Mouse (Mus musculus) liver, embryonic 15.5 days (tissue): ENCODE results near the gene Arsb. TPM values are rescaled to one million over a fixed set of nuclear protein-coding genes. Genes with fewer than 3 reads are reported as not detected.
"Not testable (repeated sequence)": the region's sequence is repeated elsewhere in the genome, so short reads cannot be mapped to it uniquely, and the experiment has no call there.

Experiments
- ATAC-seq: fragments of 200-750 bp; cut with Nextera tagmentation; 2 replicates; pipeline ENCODE4 v1.8.0; 2017; ENCODE audit warnings: moderate number of reproducible peaks, mild to moderate bottlenecking, moderate library complexity; ENCODE audit not compliant: insufficient read depth
- H3K27ac ChIP-seq: fragments of 300-500 bp; sonication (generic); replicated peaks from 2 replicates; pipeline ENCODE4 v1.5.1; 2015; ENCODE audit warnings: mild to moderate bottlenecking, inconsistent platforms
- H3K27me3 ChIP-seq: fragments of 300-500 bp; sonication (generic); 2 replicates; pipeline ENCODE4 v1.6.1; 2015; ENCODE audit warnings: mild to moderate bottlenecking, inconsistent platforms
- H3K36me3 ChIP-seq: fragments of 300-500 bp; sonication (generic); replicated peaks from 2 replicates; pipeline ENCODE4 v1.6.1; 2015; ENCODE audit warnings: moderate library complexity, mild to moderate bottlenecking, inconsistent platforms
- H3K4me1 ChIP-seq: fragments of 300-500 bp; sonication (generic); replicated peaks from 2 replicates; pipeline ENCODE4 v1.6.1; 2015; ENCODE audit warnings: inconsistent platforms
- H3K4me2 ChIP-seq: fragments of 300-500 bp; sonication (generic); 2 replicates; pipeline ENCODE4 v1.6.1; 2015; ENCODE audit warnings: moderate library complexity, mild to moderate bottlenecking, inconsistent platforms
- H3K4me3 ChIP-seq: fragments of 300-500 bp; sonication (generic); replicated peaks from 2 replicates; pipeline ENCODE4 v1.5.1; 2015; ENCODE audit warnings: mild to moderate bottlenecking, inconsistent platforms
- H3K9ac ChIP-seq: fragments of 300-500 bp; sonication (generic); 2 replicates; pipeline ENCODE4 v1.6.1; 2015; ENCODE audit warnings: moderate library complexity, mild to moderate bottlenecking, inconsistent platforms
- H3K9me3 ChIP-seq: fragments of 300-500 bp; sonication (generic); replicated peaks from 2 replicates; pipeline ENCODE4 v1.6.1; 2016; ENCODE audit warnings: inconsistent platforms
- WGBS: fragments of 180-500 bp; shearing (Covaris S2); methylation state at CpG from one replicate; pipeline ENCODE4 v1.1.7; 2015; ENCODE audit warnings: mixed read lengths; ENCODE audit not compliant: insufficient replicate concordance; 5-methylcytosine and 5-hydroxymethylcytosine counted together
- polyA plus RNA-seq: library from polyadenylated mRNA; unstranded; fragments of >200 nt; fragmentation: Nextera tagmentation; extraction: Ambion mirVana; gene quantifications from 2 replicates; pipeline ENCODE4 v1.2.1, GENCODE M21; 2015

Arsb gene
- polyA plus RNA-seq, 1 experiment from 2014 or later: 4.1 TPM

DNA sequence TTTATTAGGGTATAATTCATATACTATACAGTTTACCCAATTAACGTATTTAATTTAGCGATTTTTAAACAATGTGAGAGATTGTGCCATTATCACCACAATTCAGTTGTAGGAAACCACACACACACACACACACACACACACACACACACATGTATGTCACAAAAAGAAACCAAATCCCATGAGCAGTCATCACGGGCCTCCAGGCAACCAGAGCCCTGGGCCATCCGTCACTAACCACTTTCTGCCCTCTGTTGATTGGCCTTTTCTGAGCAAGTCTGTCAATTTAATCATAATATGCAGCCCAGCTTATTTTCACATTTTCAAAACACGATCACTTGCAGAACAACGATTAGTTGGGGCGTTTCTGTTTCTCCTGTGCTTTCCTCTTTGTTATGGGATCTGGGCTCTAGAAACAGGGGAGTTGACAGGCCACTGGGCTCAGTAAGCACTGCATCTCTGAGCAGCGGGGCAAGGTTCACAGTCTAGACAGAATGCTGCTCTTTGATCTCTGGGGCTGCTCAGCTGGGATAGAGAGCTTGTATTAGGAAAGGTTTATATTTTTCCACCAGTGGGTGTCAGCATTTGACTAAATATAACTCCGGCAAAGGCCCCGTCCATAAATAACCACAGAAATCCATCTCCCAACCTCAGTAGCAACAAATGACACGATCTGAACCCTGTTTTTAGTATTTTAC lies 21.7 kb downstream of the Arsb start:
- Histone ChIP-seq H3K4me2 (no peak overlapping the region), H3K27me3 (no peaks in the 10 kb centered on the region), H3K9ac (no peak overlapping the region), H3K36me3 (no peaks in the 10 kb centered on the region), H3K4me1 (no peaks in the 10 kb centered on the region), H3K27ac (no peak overlapping the region), H3K4me3 (no peak overlapping the region), H3K9me3 (no peaks in the 10 kb centered on the region)
- WGBS: 46% methylated on average over 11 of the region's 11 CpGs
- peak; percentile 54; the same call in 1 of the 2 replicates for ATAC-seq

GRCm38 (mm10) chr13:93793643-93794182 lies 22.3 kb downstream of the Arsb start:
- H3K4me2 ChIP-seq: no peak overlapping the region
- no peak overlapping the region for H3K4me3 ChIP-seq
- WGBS: 70% methylated on average over 10 of the region's 10 CpGs
- 0 out of 2 replicates have a peak, but pooled peaks cover 4% of the 10 kb centered on the region for H3K36me3 ChIP-seq
- no peaks in the 10 kb centered on the region for H3K4me1 ChIP-seq
- H3K9ac ChIP-seq: no peak overlapping the region
- ATAC-seq: no peak
- H3K27ac ChIP-seq: no peak overlapping the region
- H3K27me3 ChIP-seq: no peaks in the 10 kb centered on the region
- no peaks in the 10 kb centered on the region for H3K9me3 ChIP-seq

DNA sequence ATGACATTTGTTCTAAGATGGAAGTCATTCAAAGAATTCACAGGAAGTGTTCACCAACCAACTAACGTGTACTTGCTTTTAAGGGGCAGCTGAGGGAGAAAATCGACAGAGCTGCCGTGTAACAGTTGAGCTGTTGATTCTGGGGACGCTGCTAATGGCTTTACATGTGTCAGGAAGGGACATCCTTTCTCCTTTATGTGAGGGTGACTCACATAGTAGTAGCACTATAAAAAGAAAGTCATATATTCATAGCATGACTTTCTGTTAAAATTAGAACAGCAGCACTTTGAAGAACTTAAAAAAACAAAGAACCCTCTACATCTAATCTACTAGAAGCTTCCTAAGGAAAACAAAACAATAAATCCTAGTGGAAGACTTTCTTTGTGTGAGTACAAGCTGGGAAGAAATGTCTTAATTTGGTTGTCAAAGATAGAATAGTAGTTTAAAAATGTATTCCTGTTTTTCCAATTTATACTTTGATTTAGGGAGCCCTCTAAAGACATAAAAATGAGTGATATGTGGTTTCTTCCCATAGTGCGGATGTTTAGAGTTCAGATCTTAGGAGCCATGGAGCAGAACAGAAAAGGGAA lies 25.7 kb downstream of the Arsb start:
- ATAC-seq: no peak
- H3K4me3 ChIP-seq: no peak overlapping the region
- H3K9me3 ChIP-seq: no peaks in the 10 kb centered on the region
- 0 out of 2 replicates have a peak, but pooled peaks cover 4% of the 10 kb centered on the region for H3K36me3 ChIP-seq
- WGBS: 49% methylated on average over 5 of the region's 5 CpGs
- no peak overlapping the region for H3K4me2 ChIP-seq
- H3K27ac ChIP-seq: no peak overlapping the region
- no peaks in the 10 kb centered on the region for H3K4me1 ChIP-seq
- H3K27me3 ChIP-seq: no peaks in the 10 kb centered on the region
- H3K9ac ChIP-seq: no peak overlapping the region

DNA sequence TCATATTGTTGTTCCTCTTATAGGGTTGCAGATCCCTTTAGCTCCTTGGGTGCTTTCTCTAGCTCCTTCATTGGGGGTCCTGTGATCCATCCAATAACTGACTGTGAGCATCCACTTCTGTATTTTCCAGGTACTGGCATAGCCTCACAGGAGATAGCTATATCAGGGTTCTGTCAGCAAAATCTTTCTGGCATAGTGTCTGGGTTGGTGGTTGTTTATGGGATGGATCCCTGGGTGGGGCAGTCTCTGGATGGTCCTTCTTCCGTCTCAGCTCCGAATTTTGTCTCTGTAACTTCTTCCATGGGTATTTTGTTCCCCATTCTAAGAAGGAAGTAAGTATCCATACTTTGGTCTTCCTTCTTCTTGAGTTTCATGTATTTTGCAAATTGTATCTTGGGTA lies 38.9 kb downstream of the Arsb start:
- not testable (repeated sequence) for H3K4me3 ChIP-seq, H3K9ac ChIP-seq, H3K27me3 ChIP-seq, H3K36me3 ChIP-seq, H3K27ac ChIP-seq, H3K4me2 ChIP-seq, ATAC-seq, H3K9me3 ChIP-seq, H3K4me1 ChIP-seq
- 62% methylated on average over 2 of the region's 2 CpGs for WGBS

DNA sequence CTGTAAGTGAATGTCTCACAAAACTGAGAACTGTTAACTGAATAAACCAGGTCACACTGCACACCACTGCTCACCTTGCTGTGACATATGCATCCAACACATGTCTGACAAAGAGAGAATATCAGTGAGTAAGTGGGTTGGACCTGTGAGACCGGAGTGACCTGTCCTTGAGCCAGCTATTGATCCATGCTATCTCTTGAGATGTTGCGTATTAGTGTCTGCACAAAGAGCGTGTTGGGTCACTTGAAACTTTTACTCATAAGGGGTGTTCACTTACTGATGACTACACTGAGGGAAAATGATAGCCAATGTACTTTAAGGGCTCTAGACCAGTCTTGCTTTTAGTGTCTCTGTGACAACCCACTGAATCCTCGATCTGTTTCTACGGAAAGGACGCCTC lies 42.7 kb downstream of the Arsb start:
- no peaks in the 10 kb centered on the region for H3K9me3 ChIP-seq
- no peaks in the 10 kb centered on the region for H3K27me3 ChIP-seq
- no peak overlapping the region for H3K9ac ChIP-seq
- no peaks in the 10 kb centered on the region for H3K4me1 ChIP-seq
- H3K36me3 ChIP-seq: no peaks in the 10 kb centered on the region
- ATAC-seq: no peak
- no peak overlapping the region for H3K4me2 ChIP-seq
- H3K4me3 ChIP-seq: no peak overlapping the region
- WGBS: 75% methylated on average over 6 of the region's 6 CpGs
- no peak overlapping the region for H3K27ac ChIP-seq

GRCm38 (mm10) chr13:93814676-93815075 lies 43.2 kb downstream of the Arsb start:
- no peaks in the 10 kb centered on the region for H3K9me3 ChIP-seq
- WGBS: 60% methylated on average over 12 of the region's 12 CpGs
- no peak for ATAC-seq
- H3K4me1 ChIP-seq: no peaks in the 10 kb centered on the region
- no peak overlapping the region for H3K4me3 ChIP-seq
- H3K27ac ChIP-seq: no peak overlapping the region
- no peak overlapping the region for H3K4me2 ChIP-seq
- H3K9ac ChIP-seq: no peak overlapping the region
- no peaks in the 10 kb centered on the region for H3K36me3 ChIP-seq
- no peaks in the 10 kb centered on the region for H3K27me3 ChIP-seq

DNA sequence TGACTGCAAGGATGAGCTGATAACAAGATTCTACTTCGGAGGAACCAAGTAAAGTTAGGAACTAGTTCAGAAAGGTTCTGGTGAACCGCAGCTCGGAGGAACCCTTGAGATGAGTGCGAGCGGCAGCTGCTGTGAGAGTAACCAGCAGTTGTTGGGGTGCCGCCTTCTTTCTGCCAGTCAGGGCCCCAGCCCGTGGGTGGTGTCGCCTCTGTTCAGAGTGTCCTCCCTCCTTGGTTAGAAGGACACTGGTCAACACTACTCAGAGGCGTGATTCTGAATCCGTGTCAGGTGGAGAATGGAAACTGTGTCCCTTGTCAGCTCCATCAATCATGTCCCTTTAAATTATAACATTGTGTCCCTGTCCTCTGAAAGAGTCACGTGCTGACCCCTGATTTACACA lies 43.7 kb downstream of the Arsb start:
- Histone ChIP-seq H3K4me2 (no peak overlapping the region), H3K4me3 (no peak overlapping the region), H3K9me3 (no peaks in the 10 kb centered on the region), H3K9ac (no peak overlapping the region), H3K27me3 (no peaks in the 10 kb centered on the region), H3K27ac (no peak overlapping the region), H3K4me1 (no peaks in the 10 kb centered on the region), H3K36me3 (no peaks in the 10 kb centered on the region)
- no peak for ATAC-seq
- 73% methylated on average over 11 of the region's 11 CpGs for WGBS

DNA sequence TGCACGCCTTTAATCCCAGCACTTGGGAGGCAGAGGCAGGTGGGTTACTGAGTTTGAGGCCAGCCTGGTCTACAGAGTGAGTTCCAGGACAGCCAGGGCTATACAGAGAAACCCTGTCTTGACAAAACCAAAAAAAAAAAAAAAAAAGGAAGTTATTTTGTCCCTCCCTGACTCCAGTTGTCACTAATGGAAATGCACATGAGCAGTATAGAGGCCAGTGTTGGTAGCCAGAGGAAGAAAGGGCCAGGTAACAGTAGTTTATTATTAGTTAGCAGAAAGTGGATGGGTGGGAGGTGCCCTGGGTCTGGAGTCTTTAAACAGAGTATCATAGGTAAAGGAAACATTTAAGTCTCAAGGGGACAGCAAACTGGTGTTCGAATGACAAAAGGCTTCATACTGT lies 44.7 kb downstream of the Arsb start:
- ATAC-seq: no peak
- 65% methylated on average over 2 of the region's 2 CpGs for WGBS

DNA sequence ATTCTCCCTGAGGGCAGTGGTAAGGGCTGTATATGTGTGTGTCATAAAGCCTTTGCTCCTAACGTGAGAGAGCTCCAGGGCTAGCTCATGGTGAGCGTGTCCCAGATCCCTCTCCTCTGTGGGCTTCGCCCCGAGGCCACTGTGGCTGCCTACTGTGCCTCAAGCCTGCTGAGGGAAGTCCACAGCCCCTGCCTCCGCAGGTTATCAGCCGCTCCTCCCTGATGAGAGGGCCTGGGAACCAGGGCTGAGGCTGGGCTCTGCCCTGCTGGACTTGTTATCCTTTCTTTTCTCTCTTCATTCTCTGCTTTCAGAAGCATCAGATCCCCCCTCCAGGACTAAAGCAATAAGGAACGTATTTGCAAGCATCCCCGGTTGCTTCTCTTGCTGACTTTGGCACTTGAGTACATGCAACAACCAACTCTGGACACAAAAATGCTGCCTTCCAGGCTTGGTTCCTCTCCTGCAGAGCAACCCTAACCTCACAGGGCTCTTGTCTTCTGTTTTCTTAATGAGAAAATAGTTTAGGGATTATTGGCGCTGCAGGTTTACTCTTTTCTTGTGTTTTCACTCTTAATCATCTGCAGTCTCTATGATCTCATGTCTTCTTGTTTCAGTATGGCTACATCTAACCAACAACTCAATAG lies 45.4 kb downstream of the Arsb start:
- Histone ChIP-seq H3K27ac (no peak overlapping the region), H3K9ac (no peak overlapping the region), H3K27me3 (no peaks in the 10 kb centered on the region), H3K36me3 (no peaks in the 10 kb centered on the region), H3K4me3 (no peak overlapping the region), H3K9me3 (no peaks in the 10 kb centered on the region), H3K4me1 (no peaks in the 10 kb centered on the region), H3K4me2 (no peak overlapping the region)
- no peak for ATAC-seq
- 62% methylated on average over 9 of the region's 9 CpGs for WGBS

More for the DNA sequence above, 44.7 kb downstream of the Arsb start:
- H3K9ac ChIP-seq: no peak overlapping the region
- H3K27me3 ChIP-seq: no peaks in the 10 kb centered on the region
- H3K36me3 ChIP-seq: no peaks in the 10 kb centered on the region
- no peaks in the 10 kb centered on the region for H3K9me3 ChIP-seq
- H3K4me3 ChIP-seq: no peak overlapping the region
- H3K4me2 ChIP-seq: no peak overlapping the region
- H3K27ac ChIP-seq: no peak overlapping the region
- no peaks in the 10 kb centered on the region for H3K4me1 ChIP-seq

DNA sequence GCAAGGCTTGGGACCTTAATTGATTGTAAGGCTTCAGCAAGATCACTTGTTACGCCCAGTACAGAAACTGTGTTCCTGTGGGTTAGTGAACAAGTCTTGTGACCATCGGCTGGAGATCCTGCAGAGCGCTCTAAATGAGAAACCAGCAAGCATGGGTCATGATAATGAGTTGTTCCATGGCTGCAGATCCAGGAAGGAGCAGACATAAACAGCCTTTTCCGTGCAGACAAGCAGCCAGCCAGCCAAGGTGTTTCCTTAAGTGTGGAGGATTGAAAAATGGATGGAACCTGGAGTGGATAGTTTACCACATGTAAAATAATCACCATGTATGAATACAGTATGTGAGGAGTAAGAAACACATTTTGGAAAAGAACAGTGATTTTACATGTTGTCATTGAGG lies 48.7 kb downstream of the Arsb start:
- Histone ChIP-seq H3K9me3 (no peaks in the 10 kb centered on the region), H3K9ac (no peak overlapping the region), H3K27me3 (no peaks in the 10 kb centered on the region), H3K4me1 (no peaks in the 10 kb centered on the region), H3K36me3 (no peaks in the 10 kb centered on the region), H3K4me2 (no peak overlapping the region), H3K4me3 (no peak overlapping the region), H3K27ac (no peak overlapping the region)
- ATAC-seq: no peak
- 65% methylated on average over 4 of the region's 4 CpGs for WGBS

GRCm38 (mm10) chr13:93822001-93822400 lies 50.6 kb downstream of the Arsb start:
- Histone ChIP-seq H3K4me3 (no peak overlapping the region), H3K9ac (no peak overlapping the region), H3K36me3 (no peaks in the 10 kb centered on the region), H3K4me1 (no peaks in the 10 kb centered on the region), H3K27me3 (no peaks in the 10 kb centered on the region), H3K4me2 (no peak overlapping the region), H3K27ac (no peak overlapping the region), H3K9me3 (no peaks in the 10 kb centered on the region)
- WGBS: 43% methylated on average over 6 of the region's 6 CpGs
- no peak for ATAC-seq
